Mouse (Mus musculus) hindbrain, embryonic 11.5 days (tissue): Measurements from ENCODE around the gene Nlrp4c. TPM values are rescaled to one million over a fixed set of nuclear protein-coding genes. Genes with fewer than 3 reads are reported as not detected.
A peak's percentile ranks its signal among the peaks of the same experiment; 100 is the strongest.
"Not testable (repeated sequence)": the region's sequence is repeated elsewhere in the genome, so short reads cannot be mapped to it uniquely, and the experiment has no call there.

Experiments
- ATAC-seq: fragments of 200-750 bp; cut with Nextera tagmentation; 2 replicates; pipeline ENCODE4 v1.8.0; 2017; ENCODE audit warnings: mild to moderate bottlenecking, moderate TSS enrichment, moderate library complexity; ENCODE audit not compliant: low FRiP score
- DNase-seq: peaks from one replicate; pipeline ENCODE4 v3.0.0-alpha.2; 2015; ENCODE audit warnings: low spot score
- H3K27ac ChIP-seq: fragments of 300-500 bp; sonication (generic); 2 replicates; pipeline ENCODE4 v1.5.1; 2014; ENCODE audit warnings: mild to moderate bottlenecking, low read depth, low read length
- H3K27me3 ChIP-seq: fragments of 300-500 bp; sonication (generic); 2 replicates; pipeline ENCODE4 v1.6.1; 2014; ENCODE audit warnings: mild to moderate bottlenecking, low read length, moderate library complexity, mixed read lengths; ENCODE audit not compliant: control insufficient read depth, insufficient read depth
- H3K36me3 ChIP-seq: fragments of 300-500 bp; sonication (generic); 2 replicates; pipeline ENCODE4 v1.6.1; 2014; ENCODE audit warnings: mild to moderate bottlenecking, low read length, moderate library complexity, mixed read lengths; ENCODE audit not compliant: control insufficient read depth, insufficient read depth
- H3K4me1 ChIP-seq: fragments of 300-500 bp; sonication (generic); replicated peaks from 2 replicates; pipeline ENCODE4 v1.6.1; 2014; ENCODE audit warnings: low read length, mixed read lengths; ENCODE audit not compliant: control insufficient read depth, insufficient read depth
- H3K4me2 ChIP-seq: fragments of 300-500 bp; sonication (generic); replicated peaks from 2 replicates; pipeline ENCODE4 v1.6.1; 2014; ENCODE audit warnings: mild to moderate bottlenecking, low read depth, low read length
- H3K4me3 ChIP-seq: fragments of 300-500 bp; sonication (generic); 2 replicates; pipeline ENCODE4 v1.5.1; 2014; ENCODE audit warnings: low read depth, low read length
- H3K9ac ChIP-seq: fragments of 300-500 bp; sonication (generic); 2 replicates; pipeline ENCODE4 v1.6.1; 2014; ENCODE audit warnings: low read depth, low read length
- H3K9me3 ChIP-seq: fragments of 300-500 bp; sonication (generic); 2 replicates; pipeline ENCODE4 v1.6.1; 2016; ENCODE audit warnings: low read length; ENCODE audit not compliant: control insufficient read depth
- WGBS: fragments of 180-500 bp; shearing (Covaris S2); extraction: QIAGEN DNeasy Blood & Tissue Kit; methylation state at CpG from one replicate; pipeline ENCODE4 v1.1.7; 2014; 5-methylcytosine and 5-hydroxymethylcytosine counted together
- polyA plus RNA-seq: library from polyadenylated mRNA; unstranded; fragments of >200 nt; fragmentation: Nextera tagmentation; extraction: Ambion mirVana; gene quantifications from 2 replicates; pipeline ENCODE4 v1.2.1, GENCODE M21; 2014

The Nlrp4c gene
- polyA plus RNA-seq = 0.14 TPM in 1 of 2 replicates, not detected in the other

DNA sequence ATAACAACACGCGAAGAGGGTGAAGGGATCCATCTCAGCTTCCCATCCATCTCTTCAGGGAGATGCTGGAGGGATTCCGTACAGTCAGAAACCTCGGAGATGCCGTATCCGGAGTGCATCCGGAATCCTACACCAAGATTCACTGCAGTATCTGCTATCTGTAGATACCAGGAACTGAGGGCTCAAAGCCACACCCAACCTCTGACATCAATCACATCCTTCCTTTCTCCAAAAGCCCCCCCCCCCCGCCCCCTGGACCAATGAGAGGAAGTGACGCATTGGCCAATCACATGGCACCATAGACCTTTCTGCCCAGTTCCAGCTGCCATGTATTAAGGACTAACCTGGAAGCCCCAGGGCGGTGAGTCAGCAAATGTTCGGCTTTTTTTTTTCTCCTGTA, at the start of gene Nlrp4c:
Gene Nlrp4c, plus strand, starts transcription at position 301 of the 400 bp plus-strand sequence.
- DNase-seq (no peak), ATAC-seq (no peak)
- no peaks in the 10 kb centered on the region for H3K27me3 ChIP-seq
- H3K9ac ChIP-seq = no peak within 1 kb of the TSS
- no peak within 1 kb of the TSS for H3K4me3 ChIP-seq
- no peak within 1 kb of the TSS for H3K27ac ChIP-seq
- H3K36me3 ChIP-seq = no peaks in the 10 kb centered on the region
- no peaks in the 10 kb centered on the region; the same call in none of the 2 replicates for H3K9me3 ChIP-seq
- no peaks in the 10 kb centered on the region for H3K4me1 ChIP-seq
- WGBS = 90% methylated on average over 11 of the region's 11 CpGs
- H3K4me2 ChIP-seq = no peak within 1 kb of the TSS

- Histone ChIP-seq H3K4me1 (no peaks in the 10 kb centered on the region), H3K27ac (no peak within 1 kb of the TSS), H3K4me2 (no peak within 1 kb of the TSS), H3K36me3 (no peaks in the 10 kb centered on the region), H3K9me3 (0 out of 2 replicates have a peak, but pooled peaks cover 3% of the 10 kb centered on the region), H3K27me3 (no peaks in the 10 kb centered on the region), H3K4me3 (no peak within 1 kb of the TSS), H3K9ac (no peak within 1 kb of the TSS)
- ATAC-seq (no peak), DNase-seq (no peak)
- whole genome bisulfite sequencing = 100% methylated on average over 1 of the region's 1 CpGs
Measured at GRCm38 (mm10) chr7:6010910-6011309, 34.1 kb upstream of the Nlrp4c start, which contains the start of gene Vmn1r65. Vmn1r65 (minus strand) TSS chr7:6011010.

DNA sequence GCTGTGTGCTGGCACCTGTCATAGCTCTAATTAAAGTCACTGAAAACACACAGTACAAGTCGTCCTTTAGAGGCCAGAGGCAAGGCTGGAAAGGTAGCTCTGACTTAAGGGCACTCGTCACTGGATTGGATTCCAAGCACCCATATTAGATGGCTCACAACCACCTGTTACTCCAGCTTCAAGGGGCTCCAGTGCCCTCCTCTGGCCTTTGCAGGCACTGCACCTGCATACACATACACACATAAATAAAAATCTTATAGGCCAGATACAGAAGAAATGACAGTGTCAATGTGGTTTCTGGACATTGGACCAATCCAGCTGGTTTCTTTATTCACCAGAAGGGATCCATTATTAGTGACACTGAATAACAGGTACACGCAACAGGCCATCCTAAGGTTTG, 74.5 kb downstream of the Nlrp4c start:
- Histone ChIP-seq H3K4me2 (no peak overlapping the region), H3K4me1 (no peaks in the 10 kb centered on the region), H3K36me3 (no peaks in the 10 kb centered on the region), H3K9ac (no peak overlapping the region), H3K27ac (no peak overlapping the region), H3K9me3 (no peaks in the 10 kb centered on the region), H3K27me3 (no peaks in the 10 kb centered on the region), H3K4me3 (no peak overlapping the region)
- ATAC-seq (no peak), DNase-seq (no peak)
- 83% methylated on average over 3 of the region's 3 CpGs for WGBS

DNA sequence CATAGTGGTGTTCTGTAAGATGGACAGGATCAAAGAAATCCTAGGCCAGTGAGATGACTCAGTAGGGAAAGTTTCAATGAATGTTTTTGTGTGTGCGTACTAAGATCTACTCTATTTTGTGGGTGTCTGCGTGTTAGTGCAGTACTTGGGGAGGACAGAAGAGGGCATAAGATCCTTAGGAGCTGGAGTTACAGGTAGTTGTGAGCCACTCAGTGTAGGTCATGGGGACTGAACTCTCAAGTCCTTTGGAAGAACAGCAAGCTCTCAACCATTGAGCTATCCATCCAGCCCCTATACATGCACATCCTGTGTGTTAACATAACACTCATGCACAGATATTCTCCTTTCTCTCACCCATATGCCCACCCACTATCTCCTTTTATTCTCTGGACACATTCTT, 75.1 kb downstream of the Nlrp4c start:
- not testable (repeated sequence) for H3K4me1 ChIP-seq, H3K27ac ChIP-seq, H3K9me3 ChIP-seq, H3K9ac ChIP-seq, H3K27me3 ChIP-seq, H3K4me2 ChIP-seq, DNase-seq, H3K4me3 ChIP-seq, ATAC-seq, H3K36me3 ChIP-seq
- 72% methylated on average over 2 of the region's 2 CpGs for WGBS

DNA sequence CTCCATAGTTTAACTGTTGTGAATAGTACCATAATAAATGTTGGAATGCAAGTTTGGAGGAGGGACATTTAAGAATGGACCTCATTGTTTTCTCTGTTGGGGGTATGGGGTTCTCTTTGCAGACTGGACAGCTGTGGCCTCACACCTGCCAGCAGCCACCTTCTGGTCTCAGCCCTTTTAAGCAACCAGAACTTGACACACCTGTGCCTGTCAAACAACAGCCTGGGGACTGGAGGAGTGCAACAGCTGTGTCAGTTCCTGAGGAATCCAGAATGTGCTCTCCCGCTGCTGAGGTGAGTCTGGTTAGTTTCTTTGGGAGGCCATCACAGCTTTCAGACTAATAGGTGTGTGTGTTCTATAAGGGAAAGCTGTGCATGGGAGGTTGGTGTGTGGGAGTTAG, 76.2 kb downstream of the Nlrp4c start:
- DNase-seq, H3K4me2 ChIP-seq, ATAC-seq, H3K9me3 ChIP-seq, H3K27me3 ChIP-seq, H3K4me1 ChIP-seq, H3K4me3 ChIP-seq, H3K36me3 ChIP-seq, H3K27ac ChIP-seq, H3K9ac ChIP-seq: not testable (repeated sequence)
- 77% methylated on average over 1 of the region's 1 CpGs for WGBS

DNA sequence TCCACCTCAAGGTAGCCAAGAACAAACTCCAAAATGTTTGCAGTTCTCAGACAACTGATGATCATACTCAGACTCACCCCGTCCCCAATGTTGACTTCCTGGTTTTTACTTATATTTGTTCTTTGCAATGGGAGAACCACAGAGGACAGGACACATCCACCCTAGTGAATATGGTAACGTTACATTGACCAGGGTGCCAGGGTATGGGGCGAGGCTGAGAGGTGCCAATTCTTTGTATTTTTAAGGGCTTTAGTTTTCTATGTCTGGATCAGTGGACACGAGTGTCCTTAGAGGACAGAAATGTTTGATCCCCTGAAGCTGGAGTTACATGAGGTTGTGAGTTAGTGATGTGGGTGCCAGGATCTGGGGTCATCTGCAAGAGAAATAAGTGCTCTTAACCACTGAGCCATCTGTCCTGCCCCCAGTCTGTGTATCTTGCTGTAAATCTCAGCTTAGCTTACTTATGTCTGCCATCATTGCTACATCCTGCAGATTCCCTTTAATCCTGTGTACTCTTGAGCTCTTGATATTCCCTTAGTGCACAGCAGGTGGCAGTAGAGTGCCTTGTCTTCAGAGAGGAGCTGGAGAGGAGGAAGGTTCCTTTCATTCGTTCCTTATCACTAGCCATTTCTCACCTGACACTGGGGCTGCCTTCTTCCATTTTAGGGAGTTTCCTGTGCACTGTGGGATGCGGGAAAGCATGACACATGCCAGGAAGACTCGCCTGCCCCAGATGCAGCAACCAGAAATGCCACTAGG, 81.9 kb downstream of the Nlrp4c start:
- H3K27me3 ChIP-seq = no peaks in the 10 kb centered on the region
- DNase-seq = peak; percentile 81
- H3K9me3 ChIP-seq = no peaks in the 10 kb centered on the region
- no peak overlapping the region for H3K9ac ChIP-seq
- 42% methylated on average over 7 of the region's 7 CpGs for WGBS
- no peak overlapping the region for H3K4me3 ChIP-seq
- no peaks in the 10 kb centered on the region for H3K36me3 ChIP-seq
- no peaks in the 10 kb centered on the region for H3K4me1 ChIP-seq
- ATAC-seq = peak; percentile 72
- H3K4me2 ChIP-seq = no peak overlapping the region
- no peak overlapping the region for H3K27ac ChIP-seq

- no peaks in the 10 kb centered on the region for H3K9me3 ChIP-seq
- no peak for ATAC-seq
- WGBS = 50% methylated on average over 4 of the region's 4 CpGs
- H3K27ac ChIP-seq = no peak overlapping the region
- no peak overlapping the region for H3K9ac ChIP-seq
- DNase-seq = no peak
- no peak overlapping the region for H3K4me2 ChIP-seq
- no peaks in the 10 kb centered on the region for H3K4me1 ChIP-seq
- H3K4me3 ChIP-seq = no peak overlapping the region
- no peaks in the 10 kb centered on the region; the same call in 1 of the 2 replicates for H3K36me3 ChIP-seq
- H3K27me3 ChIP-seq = no peaks in the 10 kb centered on the region
Measured at GRCm38 (mm10) chr7:6130346-6130745, 85.4 kb downstream of the Nlrp4c start.

- ATAC-seq = no peak; the same call in 1 of the 2 replicates
- WGBS = 81% methylated on average over 30 of the region's 30 CpGs
Measured at GRCm38 (mm10) chr7:6132646-6133045, 87.7 kb downstream of the Nlrp4c start.

DNA sequence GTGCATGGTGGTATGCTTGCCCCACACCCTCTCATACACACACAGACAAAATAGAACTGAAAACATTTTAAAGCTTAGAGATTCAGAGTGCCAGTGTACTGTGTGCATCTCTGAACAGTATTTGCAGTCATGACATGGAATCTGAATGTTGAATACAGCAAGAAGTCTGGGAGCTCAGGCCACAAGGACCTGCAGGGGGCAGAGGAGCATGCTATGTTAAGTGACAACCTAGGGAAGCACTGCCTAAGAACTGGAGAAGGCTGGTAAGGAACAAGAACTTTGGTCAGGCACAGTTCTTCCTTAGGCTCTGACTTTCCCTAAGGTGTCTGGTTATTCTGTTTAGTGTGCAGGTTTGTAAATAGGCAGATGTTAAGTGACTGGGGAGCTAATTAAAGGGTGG, 91.5 kb downstream of the Nlrp4c start:
- H3K9ac ChIP-seq = no peak overlapping the region
- no peaks in the 10 kb centered on the region for H3K27me3 ChIP-seq
- no peak overlapping the region for H3K4me2 ChIP-seq
- H3K9me3 ChIP-seq = no peaks in the 10 kb centered on the region
- H3K27ac ChIP-seq = no peak overlapping the region
- H3K4me3 ChIP-seq = no peak overlapping the region
- no peaks in the 10 kb centered on the region for H3K4me1 ChIP-seq
- no peaks in the 10 kb centered on the region; the same call in 1 of the 2 replicates for H3K36me3 ChIP-seq
- DNase-seq (no peak), ATAC-seq (no peak)

More at GRCm38 (mm10) chr7:6132646-6133045, 87.7 kb downstream of the Nlrp4c start:
- Histone ChIP-seq H3K9me3 (no peaks in the 10 kb centered on the region), H3K9ac (no peak overlapping the region), H3K4me2 (no peak overlapping the region), H3K27ac (no peak overlapping the region), H3K4me3 (no peak overlapping the region), H3K4me1 (no peaks in the 10 kb centered on the region), H3K36me3 (no peaks in the 10 kb centered on the region; the same call in 1 of the 2 replicates), H3K27me3 (no peaks in the 10 kb centered on the region)
- DNase-seq = no peak
